Mouse (Mus musculus): ENCODE measurements around the gene Cdk15.

Gene Cdk15

DNA sequence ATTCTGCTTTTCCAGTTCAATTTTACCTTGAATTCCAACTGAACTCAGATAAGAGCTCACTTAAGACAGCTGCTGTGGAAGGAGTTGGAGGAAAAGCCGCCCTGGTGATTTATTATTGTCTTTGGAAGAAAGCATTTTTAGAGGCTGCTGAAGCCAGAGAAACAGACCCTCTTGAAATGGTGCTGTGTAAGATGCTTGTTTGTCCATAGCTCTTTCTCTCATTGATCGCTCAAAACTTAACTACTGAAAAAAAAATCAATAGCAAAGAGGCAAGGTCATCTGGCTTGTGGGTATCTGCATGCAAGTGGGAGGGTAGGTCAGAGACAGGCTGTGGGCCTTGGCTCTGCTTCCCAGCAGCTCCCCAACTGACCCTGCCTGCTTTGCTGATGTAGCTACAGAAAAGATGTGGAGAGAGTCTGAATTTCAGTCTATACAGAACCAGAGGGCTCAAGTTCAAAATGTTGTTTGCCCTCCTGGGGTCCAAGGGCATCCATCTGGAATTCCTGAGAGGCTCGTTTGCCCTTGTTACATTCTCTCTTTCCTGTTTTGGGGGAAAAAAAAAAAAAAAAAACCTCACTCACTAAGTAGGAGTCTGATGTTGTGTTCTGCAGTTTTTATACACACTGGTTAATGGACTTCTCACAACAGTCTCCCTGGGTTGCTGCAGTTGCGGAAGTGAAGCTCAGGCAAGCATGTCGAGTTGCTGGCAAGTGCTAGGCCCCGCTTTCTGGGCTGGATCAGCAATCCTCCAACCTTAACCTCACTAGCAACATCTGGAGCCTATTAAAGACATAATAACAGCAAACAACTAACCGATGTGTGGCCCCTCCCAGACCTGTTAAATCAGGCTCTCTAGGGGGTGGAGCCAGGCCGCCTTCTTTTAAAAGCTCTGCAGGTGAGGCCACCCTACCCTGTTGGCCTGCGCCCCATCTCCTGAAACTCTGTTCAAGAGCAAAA is 65.5 kb downstream of the Cdk15 start:
- in situ Hi-C loops (cut with MboI, MseI): no loop called here

DNA sequence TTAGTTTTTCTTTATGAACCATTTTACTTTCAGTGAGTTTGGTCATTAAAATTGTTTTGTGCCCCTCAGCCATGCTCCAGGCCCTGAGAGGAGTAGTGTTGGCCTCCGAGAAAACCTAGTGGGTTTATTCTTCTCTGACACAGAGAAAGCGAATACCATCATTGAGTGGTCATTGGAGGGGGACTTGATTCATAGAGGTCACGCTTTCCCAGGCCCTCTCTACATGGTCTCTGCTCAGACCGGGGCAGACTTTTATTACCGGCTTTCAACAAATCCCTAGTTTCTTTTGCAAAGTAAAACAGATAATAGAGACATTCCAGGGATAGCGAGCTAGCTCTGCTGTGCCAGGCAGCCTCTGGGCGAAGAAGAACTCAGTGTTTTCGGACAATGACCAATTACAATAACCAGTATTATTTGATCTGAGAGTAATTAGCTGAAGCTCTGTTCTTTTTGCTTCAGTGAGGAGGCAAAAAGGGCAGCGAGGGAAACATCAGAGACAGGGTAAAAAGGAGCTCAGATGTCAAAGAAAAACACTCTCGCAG is 70.2 kb downstream of the Cdk15 start:
- in situ Hi-C loops (cut with MboI, MseI): no loop called here

DNA sequence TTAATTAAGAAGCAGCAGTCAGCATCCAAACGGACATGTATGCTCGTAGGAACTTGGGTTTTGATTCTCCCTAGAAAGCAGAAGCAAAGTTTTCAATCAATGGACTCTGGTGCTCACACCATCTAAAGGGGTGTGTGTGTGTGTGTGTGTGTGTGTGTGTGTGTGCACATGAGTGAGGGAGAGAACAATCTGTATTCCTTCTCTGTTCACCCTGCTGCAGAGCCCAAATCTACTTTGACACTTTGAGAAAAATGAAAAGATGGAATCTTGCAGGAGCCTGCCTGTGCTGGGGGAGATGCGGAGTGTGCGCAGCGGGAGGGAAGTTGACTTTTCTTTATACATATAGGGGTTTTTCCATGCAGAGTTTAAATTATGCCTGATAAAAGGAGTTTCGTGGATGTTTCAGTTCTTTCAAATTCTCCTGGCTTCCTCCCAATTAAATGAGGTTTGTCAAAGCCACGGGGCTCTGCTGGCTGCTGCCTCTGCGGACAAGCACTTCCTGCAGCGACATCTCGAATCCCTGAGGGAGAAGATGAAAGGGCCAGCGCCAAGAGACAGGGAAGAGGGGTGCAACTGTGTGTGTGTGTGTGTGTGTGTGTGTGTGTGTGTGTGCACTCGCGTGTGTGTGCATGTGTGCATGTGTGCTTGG is 76.2 kb downstream of the Cdk15 start:
- in situ Hi-C loops (cut with MboI, MseI): no loop called here

DNA sequence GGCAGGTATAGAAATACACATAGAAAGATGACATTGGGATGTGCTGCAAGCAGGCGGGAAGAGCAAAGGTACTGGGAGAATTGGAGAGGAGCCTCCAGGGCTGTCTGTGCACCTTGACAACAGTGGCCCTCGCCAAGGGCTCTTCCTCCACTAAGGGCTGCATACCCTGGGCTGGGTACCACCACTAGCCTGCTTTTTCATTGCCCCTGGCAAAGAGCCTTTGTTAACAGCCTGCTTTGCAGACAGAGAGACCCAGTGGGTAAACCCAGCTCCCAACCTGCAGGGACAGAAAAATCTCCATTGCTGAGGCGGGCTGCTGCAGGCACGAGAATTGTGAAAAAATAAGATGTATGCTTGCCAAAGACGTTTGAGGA is 76.7 kb downstream of the Cdk15 start:
- in situ Hi-C loops (cut with MboI, MseI): no loop called here

DNA sequence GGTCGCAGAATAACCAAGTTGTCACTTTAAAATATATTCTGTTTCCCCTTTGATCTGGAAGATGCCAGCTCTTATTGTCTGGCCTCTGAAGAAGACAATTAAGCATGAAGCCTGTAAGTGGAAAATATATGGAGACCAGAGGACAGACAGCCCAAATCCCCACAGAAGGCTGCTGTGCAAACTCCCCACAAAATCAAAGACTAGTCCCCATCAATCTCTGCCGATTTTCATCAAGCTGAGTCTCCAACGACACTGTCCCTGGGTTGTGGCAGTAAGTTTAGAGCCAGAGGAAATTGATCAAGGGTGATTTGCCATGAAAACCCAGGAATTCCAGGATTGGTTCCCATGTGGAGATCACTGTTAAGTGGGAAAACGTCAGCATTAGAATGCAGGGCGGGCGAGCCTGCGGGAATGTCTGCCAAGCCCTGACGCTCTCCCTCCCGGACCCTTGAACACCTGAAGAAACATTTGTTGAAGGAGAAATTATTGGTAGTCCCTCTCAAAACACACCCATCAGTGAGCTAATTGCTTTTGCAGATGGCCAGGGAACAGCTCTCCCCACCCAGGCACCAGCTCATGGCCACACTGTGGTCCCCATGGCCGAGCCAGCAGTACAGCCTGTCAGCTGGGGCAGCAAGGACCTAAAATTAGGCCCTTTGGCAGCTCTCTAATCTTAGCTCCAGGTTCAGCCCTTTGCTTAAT is 77.3 kb downstream of the Cdk15 start:
- in situ Hi-C loops (cut with MboI, MseI): no loop called here

DNA sequence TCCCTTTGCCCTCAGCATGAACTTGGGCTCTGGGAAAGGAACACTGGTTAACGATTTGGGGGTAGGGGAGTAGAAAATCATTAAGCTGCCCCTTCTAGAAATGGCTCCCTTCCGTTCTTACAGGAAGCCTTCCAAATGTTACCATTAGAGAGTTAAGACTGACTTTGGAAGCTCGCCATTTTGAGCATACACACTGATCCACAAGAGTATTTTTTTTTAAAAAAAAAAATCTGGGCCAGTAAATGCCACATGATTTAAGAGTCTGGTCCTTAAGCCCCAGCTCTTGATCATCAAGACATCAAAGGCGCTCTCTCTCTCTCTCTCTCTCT is 77.8 kb downstream of the Cdk15 start:
- in situ Hi-C loops (cut with MboI, MseI): no loop called here

DNA sequence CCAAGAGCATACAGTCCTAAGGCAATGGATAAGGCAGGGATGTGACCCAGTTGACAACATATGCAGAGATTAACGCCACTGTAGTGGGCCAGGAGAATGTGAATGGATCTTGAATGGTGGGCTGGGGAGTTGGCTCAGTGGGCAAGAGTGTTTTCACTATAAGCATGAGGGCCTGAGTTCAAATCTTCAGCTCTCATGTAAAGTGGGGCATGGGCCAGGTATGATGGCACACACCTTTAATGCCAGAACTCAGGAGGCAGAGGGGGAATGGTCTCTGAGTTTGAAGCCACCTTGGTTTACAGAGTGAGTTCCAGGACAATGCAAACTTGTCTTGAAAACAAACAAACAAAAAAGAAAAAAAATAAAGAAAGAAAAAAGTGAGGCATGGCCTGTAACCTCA is 79.5 kb downstream of the Cdk15 start:
- in situ Hi-C loops (cut with MboI, MseI): no loop called here

DNA sequence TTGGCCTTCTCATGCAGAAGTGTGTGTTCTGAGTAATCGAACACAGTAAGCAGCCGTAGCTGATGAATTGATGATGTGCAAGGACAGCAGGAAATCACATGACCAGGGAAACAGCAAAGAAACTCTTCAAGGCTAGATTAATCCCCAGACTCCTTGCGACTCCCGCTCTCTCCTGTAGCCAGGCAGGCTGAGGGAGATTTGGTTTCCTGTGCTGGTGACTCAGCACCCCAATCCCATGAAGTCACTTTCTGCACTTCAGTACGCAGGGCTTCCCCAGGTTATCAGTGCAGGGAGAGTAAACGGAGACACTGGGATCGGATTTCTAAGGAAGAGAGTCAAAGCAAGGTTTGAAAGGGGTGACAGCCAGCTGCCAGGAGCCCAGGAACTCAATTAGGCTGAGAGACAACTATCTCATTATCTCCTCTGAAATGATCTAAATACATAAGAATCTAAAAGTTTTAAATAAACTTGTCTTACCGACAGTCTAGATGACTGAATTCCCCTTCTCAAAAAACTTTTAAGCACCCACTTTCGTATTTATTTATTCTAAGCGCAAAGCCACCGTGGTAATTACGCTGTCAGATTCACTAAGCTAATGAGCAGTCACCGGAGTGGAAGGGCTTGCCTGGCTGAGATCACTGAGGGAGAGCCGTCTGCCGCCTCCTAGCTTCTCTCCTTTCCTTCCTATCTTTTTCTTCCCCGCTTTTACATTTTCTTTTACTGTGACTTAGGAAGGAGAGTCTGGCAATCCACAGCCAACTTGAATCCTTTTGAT is 84.3 kb downstream of the Cdk15 start:
- in situ Hi-C loops (cut with MboI, MseI): no loop called here

DNA sequence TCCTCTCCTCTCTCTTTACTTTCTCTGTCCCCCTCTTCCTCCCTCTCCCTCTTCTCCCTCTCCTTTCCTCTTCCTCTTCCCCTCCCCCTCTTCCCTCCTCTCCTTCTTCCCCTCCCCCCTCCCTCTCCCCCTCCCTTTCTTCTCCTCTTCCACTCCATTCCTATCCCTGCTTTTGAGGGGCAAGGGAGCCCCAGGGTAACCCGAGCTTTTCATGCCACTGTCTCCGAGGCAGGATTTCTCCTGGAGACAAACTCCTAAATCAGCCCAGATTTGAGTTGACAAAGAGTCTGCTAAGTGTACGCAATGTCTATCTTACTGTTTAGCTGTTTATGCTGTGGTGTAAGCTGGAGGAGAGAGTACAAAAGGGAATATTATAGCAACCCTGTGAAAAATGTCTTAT is 85.0 kb downstream of the Cdk15 start:
- in situ Hi-C loops (cut with MboI, MseI): no loop called here

DNA sequence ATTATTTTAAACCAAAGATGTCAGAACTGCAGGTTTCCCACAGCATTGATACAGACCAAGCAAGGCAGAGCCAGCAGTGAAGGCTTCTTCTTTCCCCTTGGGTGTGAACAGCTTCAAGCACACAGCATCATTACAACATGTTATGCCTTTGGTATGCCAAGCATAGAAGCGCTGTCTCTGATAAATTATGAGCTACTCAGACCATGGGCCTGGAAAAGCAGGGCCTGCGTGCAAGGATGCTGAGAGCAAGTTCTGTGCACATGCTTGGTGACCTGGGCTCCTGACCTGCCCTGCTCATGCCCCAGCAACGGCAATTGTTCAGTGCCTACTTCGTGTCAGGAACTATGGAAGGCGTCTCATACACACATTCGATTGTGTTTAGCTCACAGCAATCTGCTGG is 85.4 kb downstream of the Cdk15 start:
- in situ Hi-C loops (cut with MboI, MseI): no loop called here

DNA sequence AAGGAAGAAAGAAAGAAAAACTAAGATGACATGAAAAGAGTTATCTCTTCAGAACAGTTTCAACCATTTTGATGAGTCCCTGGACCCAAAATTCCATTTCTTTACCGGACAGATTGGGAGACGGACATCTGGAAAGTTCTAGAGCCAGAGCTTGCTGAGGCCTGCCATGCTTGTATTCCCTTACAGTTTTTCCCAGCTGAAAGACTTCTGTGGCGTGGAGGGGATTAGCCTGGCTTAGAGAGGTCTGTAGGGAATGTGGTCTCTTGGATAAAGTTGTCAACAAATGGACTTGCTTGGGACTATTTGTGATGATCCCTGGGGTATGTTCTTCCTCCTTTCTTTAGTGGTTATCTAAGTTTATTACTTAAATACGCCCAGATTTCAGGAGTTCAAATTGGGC is 96.0 kb downstream of the Cdk15 start:
- in situ Hi-C loops (cut with MboI, MseI): no loop called here

DNA sequence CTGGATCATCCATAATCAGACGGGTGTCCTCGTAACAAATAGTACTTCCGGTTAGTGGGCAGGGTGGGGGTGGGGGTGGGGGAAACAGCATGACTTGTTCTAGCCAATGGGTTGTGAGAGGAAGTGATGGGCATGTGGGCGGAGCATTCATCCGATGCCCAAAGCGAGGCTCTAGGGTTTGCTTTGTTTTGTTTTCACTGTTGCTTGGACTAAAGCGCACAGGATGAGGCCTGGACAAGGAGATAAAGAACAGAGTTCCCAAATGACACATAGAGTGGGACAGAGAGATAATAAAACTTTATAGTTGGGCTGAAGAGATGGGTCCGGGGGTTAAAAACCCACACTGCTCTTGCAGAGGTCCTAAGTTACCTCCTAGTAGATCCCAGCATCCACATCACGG is 98.7 kb downstream of the Cdk15 start:
- in situ Hi-C loops (cut with MboI, MseI): no loop called here

DNA sequence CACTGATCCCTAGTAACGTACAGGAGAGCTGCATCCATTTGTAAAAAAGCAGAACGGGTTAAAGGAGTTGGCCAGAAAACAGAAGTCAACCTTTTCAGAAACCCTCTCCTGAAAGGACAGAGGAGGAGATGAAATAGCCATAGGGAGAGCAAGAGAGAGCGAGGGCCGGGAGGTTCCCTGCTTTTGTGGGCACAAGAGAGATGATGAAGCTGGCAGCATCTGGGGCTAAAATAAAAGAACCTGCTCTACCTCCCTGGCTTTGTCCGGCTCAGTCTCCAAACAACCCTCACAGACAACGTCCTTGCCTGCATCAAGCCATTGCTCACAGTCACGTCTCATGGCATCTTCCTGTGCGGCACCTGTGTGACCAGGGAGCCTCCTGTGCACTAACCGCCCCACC is 102.4 kb downstream of the Cdk15 start:
- in situ Hi-C loops (cut with MboI, MseI): no loop called here

DNA sequence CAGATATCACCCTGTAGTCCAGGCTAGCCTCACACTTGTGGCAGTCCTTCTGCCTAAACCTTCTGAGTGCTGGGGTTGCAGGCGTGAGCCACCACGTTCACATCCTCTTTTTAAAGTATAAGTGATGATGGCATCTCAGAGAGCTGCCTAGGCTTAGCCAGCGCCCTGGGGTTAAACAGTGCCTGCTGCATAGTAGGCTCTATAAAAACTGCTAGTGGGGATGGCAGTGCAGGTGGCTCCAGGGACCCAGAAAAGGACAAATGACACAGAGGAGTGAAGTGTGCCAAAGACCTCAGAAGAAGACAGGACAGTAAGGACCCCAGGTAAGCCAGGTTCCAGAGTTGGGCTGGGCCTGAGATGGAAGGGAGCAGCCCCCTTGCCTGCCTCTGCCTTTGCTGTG is 104.1 kb downstream of the Cdk15 start:
- in situ Hi-C loops (cut with MboI, MseI): loop anchor here (10.0 kb wide), 1 partner anchor 1106 kb away; no protein-coding TSS in a partner anchor

DNA sequence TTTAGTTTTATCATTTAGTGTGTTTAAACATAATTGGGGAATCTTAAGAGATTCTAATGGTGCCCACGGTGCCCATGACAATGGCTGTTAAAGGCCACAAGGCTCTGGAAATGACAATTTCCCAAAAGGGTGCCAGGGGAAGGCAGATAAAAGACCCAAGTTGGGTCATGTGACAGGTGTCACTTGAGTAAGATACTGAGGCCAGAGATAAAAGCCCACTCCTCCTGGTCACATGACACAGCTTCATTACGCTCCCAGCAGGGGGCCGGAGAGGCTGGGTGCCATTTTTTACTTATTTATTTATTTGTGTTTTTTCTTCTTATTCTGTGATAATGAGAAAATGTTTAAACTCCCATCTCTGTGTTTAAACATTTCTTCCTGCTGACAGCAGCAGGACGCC is 104.8 kb downstream of the Cdk15 start:
- in situ Hi-C loops (cut with MboI, MseI): loop anchor here (10.0 kb wide), 1 partner anchor 1107 kb away; no protein-coding TSS in a partner anchor

DNA sequence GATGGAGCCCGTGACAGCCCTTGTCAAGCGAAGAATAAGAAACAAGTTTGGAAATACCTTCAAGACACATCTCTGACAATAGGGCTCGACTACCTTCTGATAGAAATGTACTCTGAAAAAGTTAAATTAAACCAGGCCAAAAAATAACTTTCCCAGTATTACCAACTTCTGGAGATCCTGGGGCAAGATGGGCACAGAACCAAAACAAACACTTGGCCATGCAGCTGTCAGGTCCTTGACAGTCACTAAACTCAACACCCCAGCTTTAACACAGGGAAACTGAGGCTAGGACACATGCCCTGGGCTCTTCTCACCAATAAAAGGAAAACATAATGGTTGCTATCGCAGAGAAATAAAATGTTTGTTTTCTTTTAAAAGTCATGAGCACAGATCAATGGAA is 105.3 kb downstream of the Cdk15 start:
- in situ Hi-C loops (cut with MboI, MseI): loop anchor here (10.0 kb wide), 1 partner anchor 1107 kb away; no protein-coding TSS in a partner anchor

DNA sequence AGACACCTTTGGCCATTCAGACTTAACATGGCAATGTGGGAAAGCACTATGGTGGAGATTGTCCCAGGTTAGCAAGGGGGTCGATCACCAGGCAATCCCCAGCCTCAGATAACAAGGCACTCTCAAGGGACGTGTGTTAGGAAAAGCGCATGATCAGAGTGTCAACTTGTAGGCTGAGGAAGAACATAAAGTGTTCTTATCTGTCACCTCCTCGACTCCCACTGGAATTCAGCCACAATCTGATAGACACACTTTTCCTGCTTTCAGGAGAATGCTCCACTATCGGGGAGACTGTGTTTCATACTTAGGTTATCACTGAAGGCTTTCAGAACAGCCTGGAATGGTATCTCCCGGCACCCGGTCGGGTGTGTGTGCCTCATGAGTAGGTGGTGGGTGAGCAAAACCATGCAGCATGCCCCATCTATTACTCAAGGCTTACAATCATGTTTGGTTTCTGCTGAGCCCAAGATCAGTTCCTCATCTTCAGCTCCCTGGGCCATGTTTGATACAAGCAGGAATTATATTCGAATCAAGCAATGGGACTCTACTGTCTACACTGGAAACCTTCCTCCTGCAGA is 107.8 kb downstream of the Cdk15 start:
- in situ Hi-C loops (cut with MboI, MseI): loop anchor here (10.0 kb wide), 1 partner anchor 1110 kb away; no protein-coding TSS in a partner anchor

DNA sequence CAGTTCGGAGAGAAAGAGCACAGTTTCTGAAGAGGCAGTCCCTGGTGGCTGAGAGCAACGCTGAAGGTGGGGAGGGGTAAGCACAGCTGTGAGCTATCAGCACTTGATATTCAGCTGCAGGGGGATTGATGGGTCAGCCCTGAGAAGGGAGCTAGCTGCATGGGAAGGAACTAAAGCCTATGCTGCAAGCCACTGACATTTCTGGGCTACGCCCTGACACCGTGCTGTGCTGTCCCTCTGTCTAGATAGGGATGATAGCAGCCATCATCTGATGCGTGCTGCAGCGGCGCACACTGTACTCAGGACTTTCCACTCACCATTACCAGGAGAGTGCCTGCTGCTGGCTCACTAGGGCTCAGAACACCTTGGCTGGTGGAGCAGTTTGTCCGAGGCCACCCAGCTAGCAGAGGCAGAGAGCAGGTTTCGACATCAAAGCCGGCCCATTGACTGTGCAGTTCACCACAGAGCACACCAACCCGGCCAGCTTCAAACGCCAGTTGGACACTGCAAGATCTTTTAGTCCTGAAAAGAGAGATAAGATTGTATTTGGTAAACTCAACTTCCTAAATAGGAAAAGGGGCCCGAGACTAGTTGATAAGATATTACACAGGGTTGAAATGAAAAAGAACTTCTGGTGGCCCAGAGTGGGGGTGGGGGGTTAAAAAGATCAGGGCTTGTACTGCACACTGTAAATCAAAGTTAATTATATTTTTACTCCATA is 111.4 kb downstream of the Cdk15 start:
- in situ Hi-C loops (cut with MboI, MseI): loop anchor here (10.0 kb wide), 1 partner anchor 1113 kb away; no protein-coding TSS in a partner anchor

DNA sequence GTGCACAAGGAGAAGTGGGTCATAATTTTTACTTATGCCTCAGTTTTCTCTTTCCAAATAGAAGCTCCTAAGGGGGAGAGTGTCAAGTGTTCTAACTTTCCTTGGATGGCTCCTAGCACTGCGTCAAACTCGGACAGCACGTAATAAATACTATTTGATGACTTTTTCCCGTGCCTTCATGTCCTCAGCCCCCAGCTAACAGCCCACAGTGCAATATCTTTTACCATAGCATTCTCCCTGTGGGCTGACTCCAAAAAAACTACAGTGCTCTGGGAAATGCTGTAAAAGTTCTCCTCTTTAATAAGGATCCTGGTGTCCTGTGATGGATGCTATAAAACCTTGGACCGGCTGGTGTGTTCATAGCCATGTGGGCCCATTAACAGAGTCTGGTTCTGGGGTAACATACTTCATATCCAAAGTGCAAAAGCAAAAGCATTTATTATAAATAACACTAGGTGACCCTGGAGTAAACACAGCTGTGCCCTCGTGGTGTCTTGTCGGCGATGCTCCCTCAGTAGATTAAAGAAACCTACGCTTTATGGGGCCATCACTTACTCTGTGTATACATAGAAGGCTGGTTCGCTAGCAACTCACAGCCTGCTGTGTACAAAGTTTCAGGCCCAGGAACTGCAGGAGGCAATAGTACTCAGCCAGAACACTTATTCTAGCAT is 112.1 kb downstream of the Cdk15 start:
- in situ Hi-C loops (cut with MboI, MseI): loop anchor here (10.0 kb wide), 1 partner anchor 1114 kb away; no protein-coding TSS in a partner anchor

DNA sequence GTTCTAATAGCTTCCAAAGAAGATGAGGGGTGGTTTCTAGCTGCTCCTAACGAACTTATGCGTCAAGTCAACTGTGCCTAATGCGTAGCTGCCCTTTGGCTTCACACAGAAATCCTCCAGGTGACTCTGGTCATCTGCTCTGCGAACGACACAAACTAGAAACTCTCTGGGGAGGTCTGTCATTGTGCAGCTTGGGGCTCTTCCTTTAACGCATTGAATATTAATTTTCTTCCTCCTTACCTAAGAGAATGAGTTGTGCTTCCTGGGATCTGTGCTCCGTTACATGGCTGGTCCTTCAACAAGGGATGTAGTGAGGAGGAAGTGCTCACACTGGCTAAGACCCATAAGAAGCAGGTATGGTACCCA is 112.6 kb downstream of the Cdk15 start:
- in situ Hi-C loops (cut with MboI, MseI): loop anchor here (10.0 kb wide), 1 partner anchor 1115 kb away; no protein-coding TSS in a partner anchor
